Mouse (Mus musculus): ENCODE measurements around the gene Olfr606.
"Not testable (repeated sequence)": the region's sequence is repeated elsewhere in the genome, so short reads cannot be mapped to it uniquely, and the experiment has no call there.

Olfr606 gene

GRCm38 (mm10) chr7:103448746-103449145, at the start of gene Olfr606:
Olfr606 (plus strand) TSS chr7:103449046.
- DNase-seq (ENCODE audit: low read depth, low spot score), result no peak

GRCm38 (mm10) chr7:103406521-103407055, 42.3 kb upstream of the Olfr606 start:
- DNase-seq (ENCODE audit: low read depth, low spot score), result not testable (repeated sequence)

DNA sequence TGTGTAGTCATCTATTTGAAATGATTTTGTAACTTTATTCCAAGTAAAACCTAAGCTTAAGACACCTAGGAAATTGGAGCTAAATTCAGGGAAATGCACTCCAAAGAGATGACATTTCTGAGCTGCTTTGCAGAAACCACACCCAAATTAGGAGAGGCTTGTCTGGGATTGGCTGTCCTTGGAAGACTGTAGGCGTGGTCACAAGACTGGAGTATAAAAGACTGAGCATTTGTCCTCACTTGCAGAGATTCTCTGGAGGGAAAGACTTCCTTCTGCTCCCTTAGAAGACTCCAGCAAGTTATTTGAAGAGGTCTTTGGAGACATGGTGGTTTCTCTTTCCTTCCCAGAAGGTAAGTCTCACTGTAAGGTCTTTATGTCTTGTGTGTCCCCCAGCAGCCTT, 34.1 kb upstream of the Olfr606 start, which contains the start of gene Usp17lc:
Gene Usp17lc (plus strand): TSS at position 301 of the 400 bp plus-strand sequence.
- DNase-seq (ENCODE audit: low read depth, low spot score), result not testable (repeated sequence)

- DNase-seq (ENCODE audit: low read depth, low spot score), result no peak
Measured at GRCm38 (mm10) chr7:103445339-103445738, 3.5 kb upstream of the Olfr606 start, which contains the start of gene Olfr605. Olfr605 (minus strand) TSS chr7:103445439.

DNA sequence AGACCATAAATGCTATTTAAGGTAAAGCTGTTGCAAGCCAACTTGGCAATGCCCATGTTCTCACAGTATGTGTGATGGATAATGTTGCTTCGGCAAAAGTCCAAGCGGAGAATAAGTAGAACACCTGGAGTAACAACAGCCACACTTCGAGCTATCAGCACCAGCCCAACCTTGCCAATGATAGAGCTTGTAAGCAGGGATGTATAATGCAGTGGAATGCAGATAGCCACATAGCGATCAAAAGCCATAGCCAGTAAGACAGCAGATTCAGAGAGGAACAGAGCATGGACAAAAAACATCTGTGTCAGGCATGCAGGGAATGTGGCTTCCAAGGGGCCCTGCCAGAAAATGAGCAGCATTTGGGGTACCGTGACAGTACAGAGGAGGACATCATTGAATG, 11.7 kb downstream of the Olfr606 start:
- no peak for DNase-seq (ENCODE audit: low read depth, low spot score)

DNA sequence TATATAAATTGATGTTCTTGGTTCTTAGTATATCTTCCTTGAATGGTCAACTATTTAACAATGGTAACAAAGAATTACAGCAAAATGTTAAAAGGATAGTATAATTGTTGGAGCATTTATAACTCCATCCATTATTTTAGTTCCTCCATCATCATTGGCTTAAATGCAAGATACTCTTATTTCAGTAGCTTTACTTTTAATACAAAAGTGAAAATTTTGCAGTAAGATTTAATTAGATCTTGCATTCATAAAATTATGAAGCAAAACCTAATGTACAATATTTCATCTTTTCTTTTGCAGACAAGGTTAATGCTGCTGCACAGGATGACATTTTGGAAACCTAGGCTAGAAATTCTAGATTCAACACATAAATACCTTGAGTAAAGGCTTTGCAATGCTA, 20.7 kb downstream of the Olfr606 start, which contains the start of gene Olfr608:
Gene Olfr608 (plus strand): TSS at position 301 of the 400 bp plus-strand sequence.
- DNase-seq (ENCODE audit: low read depth, low spot score), result no peak

DNA sequence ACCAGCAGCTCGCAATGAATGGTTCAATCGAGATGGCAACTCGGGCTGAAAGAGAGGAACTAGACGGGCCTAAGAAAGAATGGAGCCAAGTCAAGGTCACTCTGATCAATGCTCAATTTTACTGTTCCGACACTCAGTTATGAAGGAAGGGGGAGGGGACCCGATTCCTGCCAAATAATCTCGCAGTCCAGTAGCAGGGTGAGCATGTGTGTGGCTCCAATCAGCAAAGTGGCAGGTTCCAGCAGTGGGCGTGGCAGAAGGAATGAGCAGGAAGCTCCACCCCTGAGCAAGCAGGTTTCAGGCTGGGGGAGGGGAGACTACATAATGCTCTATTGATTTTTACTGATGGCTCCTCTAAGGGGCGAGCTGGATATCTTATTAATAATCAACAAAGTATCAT, 28.3 kb downstream of the Olfr606 start:
- not testable (repeated sequence) for DNase-seq (ENCODE audit: low read depth, low spot score)

GRCm38 (mm10) chr7:103497962-103498361, 49.1 kb downstream of the Olfr606 start, which contains the start of gene Olfr609:
Olfr609 (minus strand) TSS chr7:103498062.
- no peak for DNase-seq (ENCODE audit: low read depth, low spot score)

Measured in skeletal muscle tissue, adult 2 months (tissue).